Mouse (Mus musculus): ENCODE data around the gene Map2k2.
"Not testable (repeated sequence)": the region's sequence is repeated elsewhere in the genome, so short reads cannot be mapped to it uniquely, and the experiment has no call there.

Map2k2 gene

GRCm38 (mm10) chr10:81177491-81177925, 71.8 kb downstream of the Map2k2 start:
- DNase-seq, result no peak

GRCm38 (mm10) chr10:81177958-81178712, 72.4 kb downstream of the Map2k2 start:
- no peak for DNase-seq

- DNase-seq, result no peak
Observed at GRCm38 (mm10) chr10:81178927-81179326, 73.2 kb downstream of the Map2k2 start.

DNA sequence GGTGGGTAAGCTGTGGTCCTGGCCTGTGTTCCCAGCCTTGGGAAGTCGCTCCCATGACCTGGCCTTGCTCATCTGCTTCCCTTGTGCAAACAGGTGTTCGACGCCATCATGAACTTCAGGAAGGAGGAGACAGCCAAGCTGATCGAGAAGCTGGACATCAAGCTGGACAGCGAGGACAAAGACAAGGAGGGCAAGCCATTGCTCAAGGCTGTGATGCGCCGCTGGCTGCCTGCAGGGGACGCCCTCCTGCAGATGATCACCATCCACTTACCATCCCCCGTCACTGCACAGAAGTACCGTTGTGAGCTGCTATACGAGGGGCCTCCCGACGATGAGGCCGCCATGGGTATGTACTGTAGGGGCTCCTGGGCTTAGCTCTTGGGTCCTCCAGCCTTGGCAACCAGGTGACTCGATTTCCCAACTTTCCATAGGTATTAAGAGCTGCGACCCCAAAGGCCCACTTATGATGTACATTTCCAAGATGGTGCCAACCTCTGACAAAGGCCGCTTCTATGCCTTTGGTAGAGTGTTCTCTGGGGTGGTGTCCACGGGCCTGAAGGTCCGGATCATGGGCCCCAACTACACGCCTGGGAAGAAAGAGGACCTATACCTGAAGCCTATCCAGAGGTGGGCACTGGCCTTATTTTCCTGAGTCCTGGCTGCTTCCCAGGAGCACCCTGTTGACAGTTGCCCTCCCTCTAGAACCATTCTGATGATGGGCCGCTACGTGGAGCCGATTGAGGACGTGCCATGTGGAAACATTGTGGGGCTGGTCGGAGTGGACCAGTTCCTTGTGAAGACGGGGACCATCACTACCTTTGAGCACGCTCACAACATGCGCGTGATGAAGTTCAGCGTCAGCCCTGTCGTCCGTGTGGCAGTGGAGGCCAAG, 74.0 kb downstream of the Map2k2 start:
- no peak for DNase-seq

DNA sequence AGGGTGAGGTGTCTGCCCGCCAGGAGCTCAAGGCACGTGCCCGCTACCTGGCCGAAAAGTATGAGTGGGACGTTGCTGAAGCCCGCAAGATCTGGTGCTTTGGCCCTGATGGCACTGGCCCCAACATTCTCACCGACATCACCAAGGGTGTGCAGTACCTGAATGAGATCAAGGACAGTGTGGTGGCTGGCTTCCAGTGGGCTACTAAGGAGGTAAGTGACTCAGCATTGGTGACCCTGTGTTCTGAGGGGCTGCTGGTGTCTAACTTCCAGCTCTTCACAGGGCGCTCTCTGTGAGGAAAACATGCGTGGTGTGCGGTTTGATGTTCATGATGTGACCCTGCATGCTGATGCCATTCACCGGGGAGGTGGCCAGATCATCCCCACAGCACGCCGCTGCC, 75.2 kb downstream of the Map2k2 start:
- DNase-seq, result no peak

- not testable (repeated sequence) for DNase-seq
Observed at GRCm38 (mm10) chr10:81181860-81182259, 76.1 kb downstream of the Map2k2 start.

DNA sequence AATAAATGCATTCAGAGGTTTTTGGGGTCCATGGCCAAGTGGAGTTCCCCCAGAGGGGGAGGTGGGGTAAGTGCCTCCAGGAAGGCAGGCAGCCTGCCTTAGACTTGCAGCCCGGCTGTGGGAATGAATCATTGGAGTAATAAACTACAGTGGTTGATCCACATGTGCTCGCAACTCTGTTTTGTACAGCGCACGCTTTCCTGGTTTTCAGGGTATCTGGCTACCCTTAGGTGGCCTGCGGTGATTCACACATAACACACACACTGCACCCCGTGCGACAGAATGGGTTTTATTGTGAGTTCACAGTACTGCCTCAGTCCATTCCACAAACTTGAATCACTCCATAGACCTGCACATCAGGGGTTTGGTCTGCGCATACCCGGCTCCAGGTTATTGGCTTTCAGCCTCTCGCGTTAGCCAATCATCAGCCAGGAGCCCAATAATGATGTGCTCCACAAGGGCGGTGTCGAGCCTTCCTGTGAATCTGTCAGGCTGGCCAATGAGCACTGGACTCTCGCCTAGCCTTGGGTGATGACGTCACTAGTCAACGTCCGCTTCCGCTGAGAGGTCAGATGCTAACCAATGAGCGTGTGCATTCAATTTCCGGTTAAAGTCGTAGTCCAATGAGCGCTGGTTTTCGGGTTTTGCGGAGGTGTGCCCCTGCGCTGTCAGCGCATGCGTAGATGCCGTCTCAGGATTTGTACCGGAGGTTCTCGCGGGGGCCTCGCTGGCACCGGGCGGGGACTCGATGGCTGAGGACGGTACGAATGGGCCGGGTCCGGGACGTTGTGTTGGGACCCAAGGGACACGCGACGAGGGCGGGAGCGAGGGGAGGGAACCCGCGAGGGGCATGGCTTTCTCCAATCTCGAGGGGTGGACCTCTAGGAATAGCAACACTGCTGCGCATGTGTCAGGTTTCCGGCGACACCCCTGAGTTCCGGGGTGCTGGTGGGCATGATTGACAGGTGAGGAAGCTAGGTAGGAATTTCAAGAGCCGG, 76.9 kb downstream of the Map2k2 start, which contains the start of gene Dapk3:
Gene Dapk3 (plus strand): TSS at position 670 of the 998 bp plus-strand sequence.
- peak; percentile 99 for DNase-seq
